Mouse (Mus musculus) adrenal gland, postnatal 14 days (tissue): ENCODE measurements around the gene Kcnt2. TPM values are rescaled to one million over a fixed set of nuclear protein-coding genes. Genes with fewer than 3 reads are reported as not detected.

Source experiments
- DNase-seq: peaks from one replicate; pipeline ENCODE4 v3.0.0; 2021; ENCODE audit warnings: mixed read lengths
- total RNA-seq: library from RNA; stranded (reverse); gene quantifications from 2 replicates; pipeline ENCODE4 v1.2.3, GENCODE M21; 2021

Kcnt2 gene
- total RNA-seq, 1 experiment from 2014 or later: 1.4 TPM

DNA sequence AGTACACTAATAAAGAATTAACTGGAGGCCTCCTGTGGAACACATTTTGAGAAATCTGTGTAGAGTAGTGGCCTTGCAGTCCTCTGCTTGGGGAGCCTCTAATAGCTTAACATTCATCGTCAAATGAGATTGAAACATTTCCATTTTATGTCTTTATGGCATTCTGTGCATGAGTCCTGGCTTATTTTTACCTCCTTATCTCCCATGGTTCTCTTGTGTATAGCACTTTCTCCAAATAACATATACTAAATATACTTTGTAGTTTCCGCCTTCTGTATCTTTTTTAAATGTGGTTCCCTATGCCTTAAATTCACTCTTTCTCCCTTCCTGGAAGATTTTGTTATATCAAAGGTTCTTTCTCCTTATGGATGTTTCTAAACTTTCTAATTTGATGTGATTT is 246.3 kb downstream of the Kcnt2 start:
- no peak for DNase-seq

GRCm38 (mm10) chr1:140513451-140513850 is 267.5 kb downstream of the Kcnt2 start:
- DNase-seq: no peak

GRCm38 (mm10) chr1:140531285-140531908 is 285.4 kb downstream of the Kcnt2 start:
- peak; percentile 41 for DNase-seq

DNA sequence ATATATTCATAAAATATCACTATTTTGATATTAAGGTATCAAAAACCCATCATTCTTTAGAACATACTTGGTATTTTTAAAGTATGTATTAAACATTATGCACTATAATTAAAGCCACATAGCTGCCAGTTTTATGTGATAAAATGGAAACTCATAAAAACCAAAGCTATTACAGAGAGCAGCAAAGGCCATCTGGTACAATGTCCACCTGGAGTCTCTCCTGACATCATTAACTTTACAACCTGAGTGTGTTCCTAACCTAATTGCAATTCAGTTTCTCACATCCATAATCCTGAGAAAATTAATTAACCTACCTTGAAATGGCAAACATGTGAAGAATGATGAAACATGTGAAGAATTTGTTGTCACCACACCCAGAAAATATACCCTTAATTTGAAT is 288.9 kb downstream of the Kcnt2 start:
- DNase-seq: no peak

DNA sequence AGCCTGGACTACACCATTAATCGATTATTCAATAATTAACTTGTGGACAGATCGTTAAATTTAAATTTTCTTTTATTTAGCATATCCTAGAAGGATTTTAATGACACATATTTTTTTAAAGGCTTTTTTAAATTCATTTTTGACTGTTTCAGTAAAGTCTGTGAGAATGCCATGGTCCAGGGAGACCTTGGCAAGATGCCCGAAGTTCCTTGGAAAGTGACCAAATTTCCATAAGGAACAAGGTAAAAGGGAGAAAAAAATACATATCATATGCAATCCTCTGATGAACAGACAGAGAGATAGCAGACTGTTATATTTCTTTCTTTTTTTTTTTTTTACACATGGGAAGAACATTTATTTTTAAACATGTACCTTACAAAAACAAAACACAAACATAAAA is 296.1 kb downstream of the Kcnt2 start:
- no peak for DNase-seq

- DNase-seq: no peak
These were observed 302.8 kb downstream of the Kcnt2 start for GRCm38 (mm10) chr1:140548711-140549110.

- DNase-seq: no peak
These were observed 314.8 kb downstream of the Kcnt2 start for GRCm38 (mm10) chr1:140560801-140561200.

DNA sequence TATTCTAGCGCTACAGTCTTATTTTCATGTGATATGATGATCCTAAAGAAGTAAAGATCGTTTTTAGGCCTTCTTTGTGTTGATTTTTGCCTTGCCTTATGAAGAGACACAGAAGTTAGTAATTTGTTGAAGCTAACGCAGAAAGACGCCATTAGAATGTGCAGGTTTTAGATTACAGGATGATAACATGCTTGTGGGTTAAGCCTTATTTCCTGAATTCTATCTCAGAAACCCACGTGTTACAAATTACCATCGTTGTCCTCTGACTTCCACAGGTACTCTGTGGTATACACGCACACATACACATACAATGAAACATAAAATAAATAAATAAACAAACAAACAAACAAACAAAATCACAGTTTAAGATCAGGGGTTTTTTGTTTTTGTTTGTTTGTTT is 326.2 kb downstream of the Kcnt2 start:
- no peak for DNase-seq

GRCm38 (mm10) chr1:140578607-140579006 is 332.6 kb downstream of the Kcnt2 start:
- DNase-seq: no peak

- DNase-seq: no peak
These were observed 342.3 kb downstream of the Kcnt2 start for GRCm38 (mm10) chr1:140588302-140588701.

- DNase-seq: no peak
These were observed 362.9 kb downstream of the Kcnt2 start for GRCm38 (mm10) chr1:140608765-140609297.

- no peak for DNase-seq
These were observed 367.1 kb downstream of the Kcnt2 start for GRCm38 (mm10) chr1:140613101-140613500.

DNA sequence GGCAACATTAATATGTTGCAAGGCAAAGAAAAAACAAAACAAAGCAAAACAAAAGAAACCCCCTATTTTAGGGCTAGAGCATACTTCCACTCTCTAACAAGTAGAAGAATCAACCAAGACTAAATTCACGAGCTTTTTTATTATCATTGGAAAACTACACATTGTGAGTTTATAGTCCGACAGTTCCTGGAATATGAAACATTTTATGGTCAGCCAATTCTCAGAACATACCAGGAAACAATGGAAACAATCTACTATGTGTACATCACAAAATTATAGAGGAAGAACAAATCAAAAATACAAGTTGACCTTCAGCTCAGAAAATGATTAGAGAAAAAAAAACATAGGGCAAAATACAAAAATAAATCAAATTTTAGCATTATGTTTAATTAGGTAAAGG is 368.9 kb downstream of the Kcnt2 start:
- no peak for DNase-seq

DNA sequence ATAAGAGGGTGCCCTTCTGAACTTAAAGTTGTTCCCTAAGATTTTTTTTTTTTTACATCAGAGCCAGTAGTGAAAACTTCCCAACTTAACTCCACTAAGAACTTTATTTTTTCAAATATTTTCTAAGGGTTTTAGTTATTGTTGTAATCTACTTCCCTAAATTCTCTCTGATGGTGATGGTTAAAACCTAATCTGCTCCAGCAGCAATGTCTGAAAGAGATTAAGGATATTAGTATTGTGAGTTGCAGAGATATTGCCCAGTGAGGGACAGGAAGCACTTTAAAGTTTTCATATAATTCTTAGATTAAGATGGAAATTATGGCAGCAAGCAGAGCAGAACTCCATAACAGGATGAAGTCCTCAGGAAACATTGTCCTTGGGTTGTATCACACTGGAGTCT is 372.2 kb downstream of the Kcnt2 start:
- no peak for DNase-seq

DNA sequence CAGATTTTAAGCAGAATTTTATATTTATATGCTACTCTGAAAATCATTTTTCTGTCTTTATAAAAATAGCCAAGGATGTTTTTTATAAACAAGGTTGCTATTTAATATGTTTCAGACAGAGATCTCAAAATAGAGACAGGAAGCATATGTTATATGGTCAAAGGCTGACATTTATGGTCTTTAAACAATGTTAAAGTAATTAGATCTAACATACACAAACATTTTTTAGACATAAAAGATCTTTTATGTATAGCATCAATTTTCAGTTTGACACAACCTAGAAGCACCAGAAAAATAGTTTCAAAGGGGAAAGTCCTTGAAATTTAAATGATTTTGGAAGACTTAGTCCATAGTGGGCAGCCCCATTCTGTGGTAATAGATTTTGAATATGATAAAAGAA is 379.0 kb downstream of the Kcnt2 start:
- DNase-seq: no peak

GRCm38 (mm10) chr1:140659607-140660340 is 413.8 kb downstream of the Kcnt2 start:
- no peak for DNase-seq

GRCm38 (mm10) chr1:140660751-140661403 is 414.9 kb downstream of the Kcnt2 start:
- DNase-seq: no peak

GRCm38 (mm10) chr1:140661404-140661787 is 415.4 kb downstream of the Kcnt2 start:
- DNase-seq: no peak

Other genes starting within 250 kb of the Kcnt2 start
- gene Cfh, start 62.4 kb upstream of the Kcnt2 start, total RNA-seq: 84.6 and 142 TPM in 2 replicates